Mouse (Mus musculus) right cerebral cortex, adult 18-20 months (tissue): ENCODE data around the gene Hsf4.

Experiments used
- DNase-seq: peaks from one replicate; pipeline ENCODE4 v3.0.0; 2022; ENCODE audit warnings: mixed read lengths

The Hsf4 gene

DNA sequence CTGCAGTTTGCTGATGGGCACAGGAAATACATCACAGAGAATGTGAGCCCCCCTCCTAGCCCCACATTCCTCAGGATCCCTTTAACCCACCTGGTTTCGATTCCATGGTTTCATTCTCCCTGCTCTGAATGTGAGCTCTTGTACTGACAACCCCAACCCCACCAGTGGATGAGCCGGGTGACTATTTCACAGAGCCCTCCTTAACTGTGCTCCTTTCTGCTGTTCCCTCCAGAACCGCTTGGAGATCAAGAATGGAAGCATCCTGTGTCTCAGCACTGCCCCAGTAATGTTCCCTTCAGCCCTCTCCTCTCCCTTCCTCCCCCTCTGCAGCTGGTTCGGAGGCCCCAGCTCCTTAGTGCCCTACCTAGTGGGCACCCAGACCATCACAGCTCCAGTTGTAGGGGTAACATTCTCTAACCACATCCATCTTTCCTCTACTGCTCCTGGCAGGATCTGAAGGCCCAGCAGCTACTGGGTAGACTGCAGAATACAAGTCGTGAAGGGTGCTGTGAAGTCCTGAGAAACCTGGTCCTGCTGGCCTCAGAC lies 36.6 kb downstream of the Hsf4 start:
- no peak for DNase-seq

DNA sequence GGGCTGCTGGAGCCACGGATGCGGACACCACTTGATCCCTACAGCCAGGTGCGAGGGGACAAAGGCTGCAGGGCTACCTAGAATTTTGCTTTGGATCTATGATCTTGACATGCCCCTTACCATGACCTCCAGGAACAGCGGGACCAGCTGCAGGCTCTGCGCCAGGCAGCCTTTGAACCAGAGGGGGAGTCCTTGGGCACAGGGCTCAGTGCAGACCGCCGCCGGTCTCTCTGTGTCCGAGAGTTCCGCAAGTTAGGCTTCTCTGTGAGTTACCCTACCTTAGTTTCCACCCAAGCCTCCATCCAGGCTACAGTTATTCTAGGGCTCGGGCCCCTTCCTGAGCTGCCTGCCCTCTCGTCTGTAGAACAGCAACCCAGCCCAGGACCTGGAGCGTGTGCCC lies 38.1 kb downstream of the Hsf4 start:
- DNase-seq, result no peak

DNA sequence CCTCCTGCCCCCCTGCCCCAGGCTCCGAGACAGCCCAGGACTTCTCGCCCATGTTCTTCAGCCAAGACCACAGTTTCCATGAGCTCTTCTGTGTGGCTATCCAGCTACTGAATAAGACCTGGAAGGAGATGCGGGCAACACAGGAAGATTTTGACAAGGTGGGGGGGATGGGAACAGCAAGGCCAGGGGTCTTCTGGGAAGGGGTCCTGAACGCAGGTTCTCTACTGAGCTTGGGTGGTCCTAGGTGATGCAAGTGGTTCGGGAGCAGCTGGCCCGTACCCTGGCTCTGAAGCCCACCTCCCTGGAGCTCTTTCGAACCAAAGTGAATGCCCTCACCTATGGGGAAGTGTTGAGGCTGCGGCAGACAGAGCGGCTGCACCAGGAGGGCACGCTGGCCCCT lies 38.8 kb downstream of the Hsf4 start:
- DNase-seq, result no peak

DNA sequence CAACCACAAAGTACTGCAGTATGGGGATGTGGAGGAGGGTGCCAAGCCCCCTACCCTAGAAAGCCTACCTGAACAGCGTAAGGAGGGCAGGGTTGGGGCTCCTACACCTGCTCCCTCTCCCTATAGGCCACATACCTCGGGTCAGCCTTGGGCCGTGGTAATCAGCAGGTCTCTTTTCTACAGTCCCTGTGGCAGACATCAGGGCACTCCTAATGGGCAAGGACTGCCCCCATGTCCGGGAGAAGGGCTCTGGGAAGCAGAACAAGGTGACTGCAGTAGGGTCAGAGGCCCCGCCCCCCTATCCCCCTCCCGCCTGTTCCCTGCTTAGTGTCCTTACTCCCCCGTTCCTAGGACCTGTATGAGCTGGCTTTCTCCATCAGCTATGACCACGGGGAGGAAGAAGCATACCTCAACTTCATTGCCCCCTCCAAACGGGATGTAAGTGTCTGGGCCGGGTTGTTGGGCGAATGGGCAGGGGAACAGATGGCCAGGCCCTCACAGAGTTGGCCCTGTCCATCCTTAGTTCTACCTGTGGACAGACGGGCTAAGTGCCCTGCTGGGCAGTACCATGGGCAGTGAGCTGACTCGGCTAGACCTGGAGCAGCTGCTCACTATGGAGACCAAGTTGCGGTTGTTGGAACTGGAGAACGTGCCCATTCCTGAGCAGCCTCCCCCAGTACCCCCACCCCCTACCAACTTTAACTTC lies 39.7 kb downstream of the Hsf4 start:
- DNase-seq, result no peak

DNA sequence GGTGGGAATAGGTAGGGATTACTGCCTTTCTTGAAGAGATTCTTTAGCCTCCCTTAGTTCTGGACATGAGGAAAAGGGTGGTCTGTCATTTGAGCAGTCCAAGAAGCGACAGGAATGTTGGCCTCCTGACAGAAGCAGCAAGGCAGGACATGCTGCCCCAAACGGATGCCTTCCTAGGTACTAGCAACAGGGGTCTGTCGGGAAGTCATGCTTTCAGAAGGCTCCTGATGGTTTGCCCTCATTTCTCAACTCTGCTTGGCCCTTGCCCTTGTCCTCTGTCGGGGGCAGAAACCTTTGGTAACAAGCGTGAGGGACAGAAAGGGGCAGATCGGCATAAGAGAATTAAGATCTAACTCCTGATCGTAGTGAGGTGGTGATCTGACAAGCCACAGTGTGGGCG lies 40.5 kb downstream of the Hsf4 start:
- DNase-seq, result no peak

GRCm38 (mm10) chr8:105311718-105312117 lies 42.1 kb downstream of the Hsf4 start:
- DNase-seq, result no peak

DNA sequence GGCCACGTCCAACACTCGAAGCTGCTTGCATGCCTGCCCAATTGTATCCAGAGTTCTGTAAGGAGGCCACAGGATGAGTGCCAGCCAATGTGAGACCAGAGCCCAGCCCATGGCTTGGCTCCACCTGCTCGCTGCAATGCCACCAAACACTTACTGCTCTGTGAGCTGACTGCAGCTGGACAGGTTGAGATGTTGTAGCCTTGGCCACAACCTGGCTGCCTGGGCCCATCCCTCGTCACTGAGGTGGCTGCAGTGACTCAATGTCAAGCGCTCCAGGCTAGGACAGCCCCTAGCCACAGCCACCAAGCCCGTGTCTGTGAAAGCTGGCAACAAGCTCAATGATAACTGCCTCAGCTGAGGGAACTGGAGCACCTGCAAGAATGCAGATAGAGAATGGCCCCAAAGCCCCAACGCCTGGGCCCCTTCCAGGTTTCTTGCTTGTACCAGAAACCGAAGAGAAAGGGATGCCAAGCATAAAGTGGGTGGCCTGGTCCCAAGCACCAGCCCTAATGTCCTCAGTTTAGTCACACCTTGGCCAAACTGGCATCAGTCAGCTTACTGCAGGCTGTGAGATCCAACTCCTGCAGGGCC lies 43.4 kb downstream of the Hsf4 start:
- no peak for DNase-seq

DNA sequence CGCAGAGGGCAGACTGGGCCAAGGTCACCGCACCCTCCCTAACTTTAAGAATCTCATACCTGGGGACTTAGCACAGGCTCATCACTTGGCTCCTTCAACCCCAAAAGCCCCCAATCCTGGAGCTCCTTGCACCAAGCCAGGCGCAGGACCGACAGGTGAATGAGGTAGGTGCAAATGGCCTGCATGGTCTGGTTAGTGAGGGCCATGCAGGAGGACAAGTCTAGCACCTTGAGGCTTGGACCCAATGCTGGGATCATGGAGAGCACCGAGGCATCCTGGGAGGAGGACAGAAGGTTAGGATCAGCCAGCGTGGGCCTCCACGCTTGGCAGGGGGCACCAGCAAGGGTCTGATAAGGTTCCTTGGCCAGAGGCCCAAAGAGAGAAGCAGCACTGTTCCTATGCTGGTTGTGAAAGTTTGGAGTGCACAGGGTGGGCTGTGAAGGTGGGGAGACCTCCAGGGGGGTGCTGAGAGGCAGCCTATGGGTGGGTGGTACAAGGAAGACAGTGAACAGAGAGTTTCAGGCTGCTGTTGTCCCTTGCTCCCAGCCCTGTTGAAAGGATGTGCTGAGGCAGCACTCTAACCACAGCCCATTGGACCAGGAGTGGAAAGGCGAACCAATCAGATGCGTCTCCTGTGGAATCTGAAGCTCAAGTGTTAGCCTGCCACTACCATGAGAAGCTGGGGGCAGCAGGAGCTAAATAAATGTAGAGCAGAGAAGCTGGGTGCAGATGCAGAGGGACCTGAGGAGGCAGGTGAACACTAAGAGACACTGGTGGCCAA lies 44.2 kb downstream of the Hsf4 start:
- no peak for DNase-seq

DNA sequence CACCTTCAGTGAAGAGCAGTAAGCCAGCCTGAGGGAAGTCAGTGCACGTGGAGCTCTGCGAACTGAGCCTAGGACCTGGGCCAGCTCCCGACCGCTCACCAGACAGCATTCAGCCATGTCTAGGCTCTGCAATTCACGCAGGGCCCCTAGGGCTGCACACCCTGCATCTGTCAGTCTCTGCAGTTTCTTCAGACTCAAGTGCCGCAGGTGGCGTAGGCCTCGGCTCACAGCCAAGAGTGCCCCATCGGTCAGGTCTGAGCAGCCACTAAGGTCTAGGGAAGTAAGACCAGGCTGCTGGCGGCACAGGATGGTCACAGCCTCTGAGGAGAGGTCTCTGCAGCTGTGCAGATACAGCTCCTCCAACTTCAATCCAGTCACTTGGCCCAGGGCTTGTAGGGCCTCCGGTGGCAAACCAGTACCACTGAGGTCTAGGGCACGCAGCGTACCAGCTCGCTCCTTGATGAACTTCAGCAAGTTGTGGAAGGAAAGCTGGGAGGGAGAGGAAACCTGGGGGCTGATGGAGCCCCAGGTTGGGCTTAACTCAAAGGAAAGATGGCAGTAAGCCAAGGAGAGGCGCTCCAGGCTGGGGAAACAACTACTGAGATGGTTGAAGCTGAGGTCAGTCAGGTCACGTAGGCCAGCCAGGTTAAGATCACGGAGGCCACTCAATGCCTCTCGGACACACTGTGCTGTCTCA lies 45.6 kb downstream of the Hsf4 start:
- DNase-seq, result no peak

DNA sequence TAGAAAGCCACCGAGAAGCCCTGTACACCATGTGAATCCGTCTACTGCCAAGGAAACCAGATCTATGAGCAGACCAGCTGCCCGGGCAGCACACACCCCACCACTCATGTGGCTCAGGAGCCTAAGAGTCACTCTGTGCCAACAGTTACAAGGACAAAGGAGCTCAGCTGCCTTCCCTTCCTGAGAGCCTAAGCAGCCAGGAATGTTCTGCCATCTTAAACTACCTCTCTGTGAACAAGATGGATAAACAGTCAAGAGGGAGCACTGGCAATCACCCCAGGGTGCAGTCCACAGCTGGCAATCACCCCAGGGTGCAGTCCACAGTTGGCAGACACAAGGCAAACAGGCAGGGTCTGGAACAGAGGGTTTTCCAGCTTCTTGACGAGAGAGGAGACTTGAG lies 48.3 kb downstream of the Hsf4 start:
- DNase-seq, result no peak

DNA sequence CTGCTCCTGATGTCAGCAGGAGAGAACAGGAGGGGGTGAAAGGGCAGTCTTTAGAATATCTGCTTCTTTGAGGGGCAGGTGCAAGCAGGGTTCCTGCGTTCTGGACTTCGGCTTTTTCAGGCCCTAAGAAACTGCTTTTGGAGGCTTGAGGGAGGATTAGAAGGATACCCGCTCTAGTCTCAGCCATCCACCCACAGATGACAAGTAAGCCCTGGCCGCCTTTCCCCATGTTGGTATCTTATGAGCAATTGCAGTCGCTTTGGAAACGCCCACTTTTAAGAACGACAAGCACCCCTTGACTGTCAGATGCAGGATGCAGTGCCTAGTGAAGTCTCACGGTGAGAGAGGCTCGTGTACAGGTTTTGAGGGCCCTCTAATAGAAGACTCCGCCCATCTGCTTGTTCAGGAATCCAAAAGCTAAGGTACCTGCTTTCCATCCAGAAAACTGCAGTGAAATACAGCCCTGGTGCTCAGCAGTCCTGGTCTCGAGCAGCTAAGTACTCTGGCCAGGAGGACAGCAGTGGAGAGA lies 49.1 kb downstream of the Hsf4 start:
- DNase-seq, result no peak

- DNase-seq, result no peak
Measured at GRCm38 (mm10) chr8:105323183-105323582, 53.6 kb downstream of the Hsf4 start.
